Mouse (Mus musculus) bone marrow, adult 2 months (tissue): ENCODE results near the gene Ctu2.

Source experiments
- CTCF ChIP-seq: fragments of 200-500 bp; IDR thresholded peaks from 2 replicates; pipeline ENCODE4 v1.5.1; 2011; ENCODE audit warnings: low read length, control low read depth; ENCODE audit not compliant: control insufficient read depth, insufficient read depth
- POLR2A ChIP-seq: fragments of 200-500 bp; IDR thresholded peaks from 2 replicates; pipeline ENCODE4 v1.6.1; 2011; ENCODE audit warnings: low read depth, mild to moderate bottlenecking, control low read depth, low read length, borderline replicate concordance; ENCODE audit not compliant: control insufficient read depth

- TF ChIP-seq CTCF = no peak
- no peak for TF ChIP-seq POLR2A
These were observed 33.2 kb upstream of the Ctu2 start for GRCm38 (mm10) chr8:122442781-122443180.
